Comparison of ENCODE assay signal across 31 mouse cellular contexts in genomic region chr19:47907596-47907995, GRCm38 (mm10). TPM values are rescaled to one million over a fixed set of nuclear protein-coding genes. Genes with fewer than 3 reads are reported as not detected.
DNase-seq lines count a peak whose midpoint lies in the region; TF ChIP-seq lines count a peak whose summit lies in the region.
"Had no signal": no experiment of that assay in that cellular context is flagged by ENCODE, and none has a peak within 500 bp of the region (broad histone marks: within the 10 kb centered on the region; RNA-seq: fewer than 3 reads in every experiment).

No protein-coding gene starts in this region.

- peaks cover 33% of the 10 kb centered on the region for H3K79me2 ChIP-seq in MEL (ENCODE audit: control insufficient read depth, insufficient read depth, low read length, poor library complexity)

- no peak for TF ChIP-seq POLR2A in MEL (IDR thresholded peaks at IDR 0.05; ENCODE audit: control insufficient read depth in 1 of 2, insufficient read depth in 1 of 2, low read depth in 1 of 2, low read length in 2 of 2, poor library complexity in 1 of 2)

- H3K36me3 ChIP-seq in MEL (ENCODE audit: control insufficient read depth in 1 of 2, insufficient read depth in 2 of 2, low read length in 2 of 2): peaks cover 0 to 38% of the 10 kb centered on the region in 2 experiments; a peak in 2 of 4 replicates
- H3K36me3 ChIP-seq: heart, embryonic 15.5 days; hindbrain, embryonic 15.5 days; midbrain, embryonic 15.5 days; neural tube, embryonic 13.5 days had no signal

- H3K9me3 ChIP-seq in MEL (replicated peaks; ENCODE audit: insufficient read depth, low read length): no peaks in the 10 kb centered on the region
- H3K9me3 ChIP-seq: embryonic facial prominence, embryonic 13.5 days; forebrain, embryonic 13.5 days; heart, embryonic 15.5 days; hindbrain, embryonic 15.5 days; limb, embryonic 15.5 days; midbrain, embryonic 15.5 days; neural tube, embryonic 13.5 days had no signal

- DNase-seq in adrenal gland, postnatal 14 days: peak; percentile 47
- no peak for DNase-seq in adrenal gland, postnatal 4 days (ENCODE audit: low spot score in 2 of 2)
- DNase-seq in kidney, adult 9 months: peak; percentile 71
- no peak for DNase-seq in kidney, postnatal 4 days
- DNase-seq in MEL (ENCODE audit: low read depth, low spot score): no peak
- peak; percentile 53 for DNase-seq in kidney, postnatal 10 days
- DNase-seq in cerebellum, postnatal 25 days: no peak
- DNase-seq: cerebellum, adult 18-20 months; cerebellum, postnatal 36 days; embryo, embryonic 11 days; gastrocnemius, postnatal 36 days; heart, postnatal 36 days; left cerebral cortex, postnatal 4 days; lung, adult 2 months; right cerebral cortex, adult 18-20 months; right cerebral cortex, postnatal 4 days; thymus, postnatal 14 days had no signal

- no peak overlapping the region for H3K9ac ChIP-seq in MEL (ENCODE audit: control insufficient read depth, low read depth, low read length, poor library complexity, severe bottlenecking)
- H3K9ac ChIP-seq: embryonic facial prominence, embryonic 13.5 days; forebrain, embryonic 13.5 days; heart, embryonic 15.5 days; hindbrain, embryonic 15.5 days; limb, embryonic 15.5 days; midbrain, embryonic 15.5 days; neural tube, embryonic 13.5 days had no signal

- H3K4me3 ChIP-seq in MEL (ENCODE audit: control insufficient read depth in 1 of 2, insufficient read depth in 1 of 2, low read depth in 2 of 2, low read length in 2 of 2): no peak overlapping the region
- H3K4me3 ChIP-seq: embryonic facial prominence, embryonic 13.5 days; forebrain, embryonic 13.5 days; heart, embryonic 15.5 days; hindbrain, embryonic 15.5 days; limb, embryonic 15.5 days; midbrain, embryonic 15.5 days; myocyte; neural tube, embryonic 13.5 days had no signal

- no peaks in the 10 kb centered on the region for H3K27me3 ChIP-seq in MEL (ENCODE audit: control insufficient read depth in 1 of 2, insufficient read depth in 2 of 2, low read length in 2 of 2)
- H3K27me3 ChIP-seq: embryonic facial prominence, embryonic 13.5 days; forebrain, embryonic 13.5 days; heart, embryonic 15.5 days; hindbrain, embryonic 15.5 days; limb, embryonic 15.5 days; midbrain, embryonic 15.5 days; neural tube, embryonic 13.5 days; Patski had no signal

- TF ChIP-seq RAD21 in MEL (IDR thresholded peaks at IDR 0.05; ENCODE audit: low read depth, low read length): no peak

- TF ChIP-seq EP300 in MEL (IDR thresholded peaks at IDR 0.05; ENCODE audit: low read depth in 1 of 2, low read length in 2 of 2): no peak

- H3K4me1 ChIP-seq in MEL (ENCODE audit: control insufficient read depth in 1 of 2, insufficient read depth in 2 of 2, low read length in 2 of 2): peaks cover 21 to 51% of the 10 kb centered on the region in 2 experiments

- no peak overlapping the region; the same call in 1 of the 2 replicates for H3K27ac ChIP-seq in MEL (ENCODE audit: control insufficient read depth, low read depth, low read length)
- H3K27ac ChIP-seq: forebrain, embryonic 13.5 days; heart, embryonic 15.5 days; hindbrain, embryonic 15.5 days; limb, embryonic 15.5 days; midbrain, embryonic 15.5 days; neural tube, embryonic 13.5 days had no signal

- TF ChIP-seq CTCF in MEL (IDR thresholded peaks at IDR 0.05 in 2 of 3, conservative IDR thresholded peaks at IDR 0.05 in 1 of 3; ENCODE audit: control insufficient read depth in 1 of 3, insufficient read depth in 1 of 3, low read depth in 2 of 3, low read length in 3 of 3, poor library complexity in 1 of 3, severe bottlenecking in 1 of 3): no peak

TF ChIP-seq in MEL, 35 proteins besides CTCF, POLR2A, EP300 and RAD21:
- 0 out of 2 replicates have a peak, but pooled peaks have one; percentile 2 for TF ChIP-seq TAL1 (IDR thresholded peaks at IDR 0.05; ENCODE audit: low read length)
- TF ChIP-seq USF1 (IDR thresholded peaks at IDR 0.05; ENCODE audit: low read depth, low read length): no peak
- TF ChIP-seq ZNF384 (IDR thresholded peaks at IDR 0.05; ENCODE audit: low read depth, low read length): no peak
- no peak for TF ChIP-seq E2F4 (IDR thresholded peaks at IDR 0.05; ENCODE audit: borderline replicate concordance, low read depth, low read length)
TF ChIP-seq in MEL: peak in this region for 1.

RNA-seq across cellular contexts. Expression of gene Cfap43, which starts 11.5 kb away (rescaled TPM):
- not detected in 2 replicates for total RNA-seq in adrenal gland, postnatal 14 days (2021)
- under 1 TPM; 0.22 to 0.31 TPM for total RNA-seq in adrenal gland, postnatal 4 days (2021)
- total RNA-seq in MEL (2012; rRNA removed): 0.12 TPM in 1 of 2 replicates, not detected in the other
- polyA plus RNA-seq in MEL (2012; ENCODE audit: insufficient read depth in 1 of 2, insufficient read length in 2 of 2, low read depth in 1 of 2, low replicate concordance in 2 of 2, missing spikeins in 1 of 2): under 1 TPM in 1 of 2 experiments, not detected in 1; 0.10 TPM
- total RNA-seq: gastrocnemius, adult 18-20 months; gastrocnemius, postnatal 36 days; heart, postnatal 36 days had no signal

RNA-seq across cellular contexts. Expression of gene Itprip, which starts 11.5 kb away (rescaled TPM):
- total RNA-seq in adrenal gland, postnatal 14 days (2021): 12.9 and 14.6 TPM in 2 replicates
- 10 to 100 TPM; 19.2 to 20.4 TPM for total RNA-seq in adrenal gland, postnatal 4 days (2021)
- total RNA-seq in MEL (2012; rRNA removed): 25.4 and 26.9 TPM in 2 replicates
- polyA plus RNA-seq in MEL (2012; ENCODE audit: insufficient read depth in 1 of 2, insufficient read length in 2 of 2, low read depth in 1 of 2, low replicate concordance in 2 of 2, missing spikeins in 1 of 2): 10 to 100 TPM in 1 of 2 experiments, not detected in 1; 26.3 TPM

RNA-seq across cellular contexts. Expression of gene Cfap58, which starts 29.9 kb away (rescaled TPM):
- total RNA-seq in adrenal gland, postnatal 14 days (2021): not detected in 2 replicates
- under 1 TPM; 0.08 to 0.14 TPM for total RNA-seq in adrenal gland, postnatal 4 days (2021)
- not detected in 2 replicates for total RNA-seq in MEL (2012; rRNA removed)
- polyA plus RNA-seq in MEL (2012; ENCODE audit: insufficient read depth in 1 of 2, insufficient read length in 2 of 2, low read depth in 1 of 2, low replicate concordance in 2 of 2, missing spikeins in 1 of 2): not detected
- total RNA-seq: ES-E14; gastrocnemius, adult 18-20 months; gastrocnemius, postnatal 36 days; megakaryocyte, adult 5-6 weeks had no signal
- polyA plus RNA-seq: intestine, embryonic 14.5 days; limb, embryonic 15.5 days; myocyte; Patski; stomach, embryonic 14.5 days had no signal

RNA-seq across cellular contexts. Expression of gene Gsto2, which starts 42.3 kb away (rescaled TPM):
- 3.3 and 3.5 TPM in 2 replicates for total RNA-seq in adrenal gland, postnatal 14 days (2021)
- total RNA-seq in adrenal gland, postnatal 4 days (2021): 1 to 10 TPM; 1.0 to 2.5 TPM
- total RNA-seq in MEL (2012; rRNA removed): not detected in 2 replicates
- under 1 TPM in 1 of 2 experiments, not detected in 1; 0.14 TPM for polyA plus RNA-seq in MEL (2012; ENCODE audit: insufficient read depth in 1 of 2, insufficient read length in 2 of 2, low read depth in 1 of 2, low replicate concordance in 2 of 2, missing spikeins in 1 of 2)
- total RNA-seq: megakaryocyte, adult 5-6 weeks had no signal

RNA-seq across cellular contexts. Expression of gene Gsto1, which starts 52.8 kb away (rescaled TPM):
- 151 and 169 TPM in 2 replicates for total RNA-seq in adrenal gland, postnatal 14 days (2021)
- total RNA-seq in adrenal gland, postnatal 4 days (2021): 100 to 1,000 TPM; 121 to 129 TPM
- total RNA-seq in MEL (2012; rRNA removed): 114 and 143 TPM in 2 replicates
- polyA plus RNA-seq in MEL (2012; ENCODE audit: insufficient read depth in 1 of 2, insufficient read length in 2 of 2, low read depth in 1 of 2, low replicate concordance in 2 of 2, missing spikeins in 1 of 2): 100 to 1,000 TPM; 190 to 461 TPM

Comparison
In these comparisons a context has a peak if more than half of its experiments do, and no peak if none do; other contexts are left out.
1. DNase-seq: peak in adrenal gland, postnatal 14 days (single experiment), kidney, adult 9 months (single experiment) and kidney, postnatal 10 days (single experiment); none in adrenal gland, postnatal 4 days (0 of 2), kidney, postnatal 4 days (0 of 2), MEL (single experiment) and cerebellum, postnatal 25 days (0 of 2).